Mouse (Mus musculus): ENCODE data around the gene Gm2a. TPM values are rescaled to one million over a fixed set of nuclear protein-coding genes. Genes with fewer than 3 reads are reported as not detected.
A peak's percentile ranks its signal among the peaks of the same experiment; 100 is the strongest.

Gene Gm2a
- total RNA-seq, 4 experiments from 2014 or later: 6.2 to 9.2 (median 7.5) TPM

- no peak for DNase-seq (ENCODE audit: low spot score in 2 of 2)
Measured at GRCm38 (mm10) chr11:55128411-55128810, 30.5 kb downstream of the Gm2a start.

- DNase-seq (ENCODE audit: low spot score in 2 of 2): no peak
Measured at GRCm38 (mm10) chr11:55131077-55131742, 33.3 kb downstream of the Gm2a start.

GRCm38 (mm10) chr11:55131946-55132345 is 34.0 kb downstream of the Gm2a start:
- DNase-seq (ENCODE audit: low spot score in 2 of 2): no peak

GRCm38 (mm10) chr11:55133204-55133603 is 35.3 kb downstream of the Gm2a start:
- DNase-seq (ENCODE audit: low spot score in 2 of 2): no peak

GRCm38 (mm10) chr11:55134407-55134806 is 36.5 kb downstream of the Gm2a start:
- no peak for DNase-seq (ENCODE audit: low spot score in 2 of 2)

- DNase-seq (ENCODE audit: low spot score in 2 of 2): no peak
Measured at GRCm38 (mm10) chr11:55134871-55135270, 37.0 kb downstream of the Gm2a start.

- no peak for DNase-seq (ENCODE audit: low spot score in 2 of 2)
Measured at GRCm38 (mm10) chr11:55136770-55137547, 39.0 kb downstream of the Gm2a start.

GRCm38 (mm10) chr11:55137646-55138045 is 39.7 kb downstream of the Gm2a start:
- no peak for DNase-seq (ENCODE audit: low spot score in 2 of 2)

GRCm38 (mm10) chr11:55141502-55141901 is 43.6 kb downstream of the Gm2a start:
- no peak for DNase-seq (ENCODE audit: low spot score in 2 of 2)

- no peak for DNase-seq (ENCODE audit: low spot score in 2 of 2)
Measured at GRCm38 (mm10) chr11:55144011-55144410, 46.1 kb downstream of the Gm2a start.

- DNase-seq (ENCODE audit: low spot score in 2 of 2): no peak
Measured at GRCm38 (mm10) chr11:55146855-55147254, 48.9 kb downstream of the Gm2a start.

- no peak for DNase-seq (ENCODE audit: low spot score in 2 of 2)
Measured at GRCm38 (mm10) chr11:55147423-55147822, 49.5 kb downstream of the Gm2a start.

- no peak for DNase-seq (ENCODE audit: low spot score in 2 of 2)
Measured at GRCm38 (mm10) chr11:55148461-55148860, 50.5 kb downstream of the Gm2a start.

- no peak for DNase-seq (ENCODE audit: low spot score in 2 of 2)
Measured at GRCm38 (mm10) chr11:55151608-55152007, 53.7 kb downstream of the Gm2a start, which contains the start of gene Slc36a3. Gene Slc36a3 (minus strand): TSS chr11:55151708.

- no peak for DNase-seq (ENCODE audit: low spot score in 2 of 2)
Measured at GRCm38 (mm10) chr11:55154398-55155069, 56.6 kb downstream of the Gm2a start.

- no peak for DNase-seq (ENCODE audit: low spot score in 2 of 2)
Measured at GRCm38 (mm10) chr11:55155070-55155421, 57.1 kb downstream of the Gm2a start.

GRCm38 (mm10) chr11:55158785-55159359 is 61.0 kb downstream of the Gm2a start:
- peak; percentile 53 to 54 for DNase-seq (ENCODE audit: low spot score in 2 of 2)

Other genes with a start within 250 kb of the Gm2a start
- 10 to 100 TPM; 15.1 to 22.3 (median 19.5) TPM for gene Lyrm7, start 237.2 kb upstream of the Gm2a start, total RNA-seq (2022)
- gene Hint1, start 231.7 kb upstream of the Gm2a start, total RNA-seq (2022): 100 to 1,000 TPM; 154 to 257 (median 186) TPM
- 100 to 1,000 TPM in 2 of 4 experiments, 10 to 100 TPM in 2; 56.1 to 401 (median 118) TPM for gene Gpx3, start 195.7 kb upstream of the Gm2a start, total RNA-seq (2022)
- gene Tnip1, start 135.2 kb upstream of the Gm2a start, total RNA-seq (2022): 10 to 100 TPM; 33.2 to 42.3 (median 37.1) TPM
- 100 to 1,000 TPM; 160 to 179 (median 170) TPM for gene Anxa6, start 64.7 kb upstream of the Gm2a start, total RNA-seq (2022)
- gene Ccdc69, start 20.0 kb upstream of the Gm2a start, total RNA-seq (2022): 1 to 10 TPM; 1.8 to 4.2 (median 3.3) TPM
- gene Slc36a3, start 53.6 kb downstream of the Gm2a start, total RNA-seq (2022): not detected
- 1 to 10 TPM in 2 of 4 experiments, under 1 TPM in 2; 0.36 to 1.2 (median 0.80) TPM for gene Slc36a2, start 87.0 kb downstream of the Gm2a start, total RNA-seq (2022)
- gene Slc36a1, start 106.2 kb downstream of the Gm2a start, total RNA-seq (2022): 1 to 10 TPM; 5.4 to 9.4 (median 5.9) TPM
- under 1 TPM in 3 of 4 experiments, not detected in 1; 0.02 to 0.05 (median 0.02) TPM for gene Fat2, start 238.4 kb downstream of the Gm2a start, total RNA-seq (2022)